Mouse (Mus musculus) layer of hippocampus, adult 9-10 months (tissue): ENCODE results near the gene Cmss1.

ENCODE experiments used
- DNase-seq: peaks from one replicate; pipeline ENCODE4 v3.0.0; 2022; ENCODE audit warnings: low spot score

The Cmss1 gene

DNA sequence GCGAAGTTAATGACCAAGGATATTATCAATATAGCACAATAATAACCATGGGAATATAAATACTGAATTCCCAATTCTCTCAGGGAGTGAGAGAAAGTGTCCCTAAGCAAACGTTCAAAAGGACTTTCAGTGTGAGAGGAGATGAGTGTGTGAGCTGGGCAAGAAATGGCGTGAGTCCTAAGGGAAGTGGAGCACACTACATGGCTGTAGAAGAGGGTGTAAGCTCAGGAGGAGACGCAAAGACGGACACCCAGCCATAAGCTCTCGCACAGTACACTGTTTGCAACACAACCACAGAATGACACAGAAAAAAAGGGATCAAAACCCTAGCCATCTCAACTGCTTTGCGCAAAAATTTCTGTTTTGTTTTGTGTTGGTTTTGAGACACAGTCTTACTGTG is 93.1 kb downstream of the Cmss1 start:
- no peak for DNase-seq

DNA sequence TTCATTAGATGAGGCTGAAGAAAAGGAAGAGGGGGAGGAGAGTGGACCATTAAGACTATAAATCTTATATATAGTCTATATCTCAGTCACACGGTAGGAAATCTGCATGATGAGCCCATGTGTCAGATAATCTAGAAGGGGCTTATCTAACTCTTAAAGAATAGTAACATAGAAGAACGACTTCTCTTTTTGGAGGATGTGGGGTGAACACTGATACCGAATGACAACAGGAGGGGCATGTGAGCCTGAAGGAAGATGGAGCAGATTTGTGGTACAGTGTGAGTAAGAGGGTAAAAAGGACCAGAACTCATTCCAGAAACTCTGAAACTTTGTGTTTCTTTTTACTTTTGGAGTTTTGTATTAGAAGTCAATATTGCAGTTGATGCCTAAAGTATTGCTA is 97.6 kb downstream of the Cmss1 start:
- no peak for DNase-seq

DNA sequence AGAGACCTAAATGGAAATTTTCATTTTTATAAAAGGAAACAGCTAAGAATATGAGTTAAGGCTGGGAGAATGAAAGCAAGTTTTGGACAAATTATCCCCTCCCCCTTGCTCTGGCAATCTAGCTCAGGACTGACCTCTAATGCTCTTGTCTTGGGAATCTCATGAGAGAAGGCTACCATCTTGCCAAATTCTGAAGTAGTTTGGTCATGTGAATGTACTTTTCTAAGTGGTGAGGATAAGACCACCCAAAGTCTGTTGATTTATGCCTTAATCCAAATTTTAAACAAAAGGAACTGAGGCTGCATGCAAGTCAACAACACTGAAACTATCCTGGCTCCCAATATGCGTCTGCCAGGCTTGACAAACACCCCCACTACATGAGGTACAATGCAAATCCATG is 98.3 kb downstream of the Cmss1 start:
- DNase-seq: no peak

- DNase-seq: no peak
These were observed 100.5 kb downstream of the Cmss1 start for GRCm38 (mm10) chr16:57506133-57506532.

DNA sequence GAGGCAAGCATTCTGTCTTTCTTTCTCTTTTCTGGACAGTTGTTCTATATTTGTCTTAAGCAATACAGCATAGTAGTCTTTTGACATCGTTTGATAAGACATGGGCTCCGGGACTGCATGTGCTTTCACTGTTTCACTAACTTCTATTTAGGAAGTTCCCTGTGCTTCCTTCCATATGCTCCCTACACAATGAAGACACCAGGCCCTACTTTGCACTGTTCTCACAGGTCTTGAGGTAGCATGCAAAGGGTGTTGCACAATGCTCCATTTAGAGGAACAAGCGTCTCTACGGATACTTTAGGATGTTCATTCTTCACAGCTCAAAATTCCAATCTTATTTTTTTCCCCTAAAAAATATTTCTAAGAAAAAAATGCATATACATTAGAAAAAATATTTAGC is 101.9 kb downstream of the Cmss1 start:
- no peak for DNase-seq

DNA sequence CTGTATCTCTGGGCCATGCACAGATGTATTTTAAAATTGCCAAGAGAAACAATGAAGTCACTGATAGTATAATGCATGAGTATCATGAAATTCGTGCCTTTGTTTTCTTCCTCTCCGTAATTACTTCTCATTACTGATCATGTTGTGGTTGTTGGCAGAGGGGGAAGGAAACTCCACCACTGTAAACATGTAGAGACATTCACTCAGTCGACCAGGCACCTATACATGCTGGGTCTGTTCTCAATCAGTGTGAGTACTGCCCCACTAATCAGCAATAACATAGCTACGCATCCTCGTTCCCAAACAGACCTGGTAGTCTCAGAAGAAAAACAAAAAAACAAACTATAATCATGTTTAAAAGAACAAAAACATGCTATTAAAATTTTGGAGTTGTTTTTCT is 103.9 kb downstream of the Cmss1 start:
- no peak for DNase-seq

DNA sequence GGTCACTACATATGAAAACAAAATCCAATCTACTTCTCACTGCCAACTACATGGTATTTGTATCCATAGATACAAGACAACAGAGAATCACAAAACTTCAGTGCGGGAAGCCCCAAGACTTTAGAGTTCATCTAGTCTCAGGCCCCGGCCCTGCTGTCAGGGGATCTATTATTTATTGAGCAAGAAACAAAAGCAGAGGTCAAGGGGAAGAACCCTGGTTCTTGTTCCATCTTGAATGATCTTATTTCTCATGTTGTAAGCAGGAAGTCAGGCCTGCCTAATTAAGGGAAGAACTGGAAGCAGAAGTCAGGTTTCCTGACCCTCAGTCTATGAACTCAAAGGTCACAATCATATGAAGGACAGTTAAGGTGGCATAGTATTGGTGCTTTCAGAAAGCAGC is 104.4 kb downstream of the Cmss1 start:
- DNase-seq: no peak

DNA sequence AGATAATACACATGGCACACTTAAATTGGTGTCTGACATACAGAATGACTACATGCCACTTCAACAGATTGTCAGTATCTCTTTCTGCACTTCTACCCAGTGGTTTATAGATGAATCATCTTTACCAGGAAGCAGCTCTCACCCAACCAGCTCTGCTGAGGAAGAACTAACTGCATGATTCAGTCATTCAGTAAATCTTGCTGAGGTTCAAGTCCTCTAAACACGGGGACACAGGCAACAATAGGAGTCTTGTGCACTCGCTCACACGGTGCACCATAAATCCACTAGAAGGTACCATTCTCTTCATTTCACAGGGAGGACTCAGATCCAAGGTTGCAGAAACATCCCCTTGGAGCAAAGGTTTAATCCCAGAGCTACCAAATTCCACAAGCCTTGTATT is 105.8 kb downstream of the Cmss1 start:
- no peak for DNase-seq

DNA sequence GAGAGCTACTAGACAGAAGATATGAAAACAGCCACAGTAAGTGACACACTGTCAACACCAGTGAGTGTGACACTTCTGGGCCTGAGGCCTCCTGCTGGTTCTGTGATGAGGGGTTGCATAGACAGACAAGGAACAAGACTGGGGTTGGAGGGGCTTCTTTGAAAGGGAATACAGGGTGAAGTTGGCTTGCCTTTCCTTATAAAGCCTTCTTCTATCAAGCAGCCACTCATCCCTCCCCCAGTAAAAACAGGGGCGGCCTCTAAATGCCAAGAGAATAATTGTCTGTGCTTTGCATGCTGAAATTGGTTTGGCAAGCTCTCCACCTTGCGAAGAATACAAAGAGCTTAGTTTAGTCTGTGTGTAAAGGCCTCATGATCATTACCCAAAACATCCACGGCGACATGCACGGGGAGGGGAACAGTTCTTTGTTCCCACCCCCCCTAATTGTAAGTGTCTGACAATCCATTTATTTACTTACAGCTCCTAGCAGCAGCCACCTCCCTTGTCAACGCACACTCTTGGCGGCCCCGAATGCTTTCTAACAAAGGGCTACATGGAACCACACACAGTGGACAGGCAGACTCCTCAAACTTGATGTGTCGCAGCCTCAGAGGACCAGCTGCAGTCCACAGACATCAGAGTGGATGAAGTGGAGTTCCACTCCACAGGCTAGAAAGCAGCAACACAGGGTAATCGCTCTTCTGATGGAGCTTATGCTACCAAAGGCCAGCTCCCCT is 110.1 kb downstream of the Cmss1 start:
- no peak for DNase-seq

GRCm38 (mm10) chr16:57495476-57496203 is 111.0 kb downstream of the Cmss1 start:
- no peak for DNase-seq

GRCm38 (mm10) chr16:57491853-57492252 is 114.8 kb downstream of the Cmss1 start:
- no peak for DNase-seq

GRCm38 (mm10) chr16:57490691-57491090 is 116.0 kb downstream of the Cmss1 start:
- DNase-seq: no peak

- no peak for DNase-seq
These were observed 118.0 kb downstream of the Cmss1 start for GRCm38 (mm10) chr16:57488661-57489060.

DNA sequence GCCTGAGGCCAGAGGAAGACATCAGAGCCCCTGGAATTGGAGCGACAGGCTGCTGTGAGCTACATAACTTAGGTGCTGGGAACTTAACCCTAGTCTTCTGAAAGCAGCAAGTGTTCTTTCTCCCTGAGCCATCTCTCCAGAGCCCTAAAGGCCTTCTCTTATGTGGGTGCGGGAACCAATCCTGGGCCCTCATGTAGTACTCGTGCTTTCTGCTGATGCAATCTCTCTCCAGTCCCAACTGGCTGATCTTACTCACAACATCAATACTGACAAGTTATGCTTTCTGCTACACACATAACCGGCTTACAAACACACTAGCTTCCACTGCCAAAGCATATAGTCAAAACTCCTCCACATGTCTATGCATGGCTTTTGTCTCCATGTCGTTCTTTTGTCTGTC is 120.4 kb downstream of the Cmss1 start:
- DNase-seq: no peak

- no peak for DNase-seq
These were observed 121.4 kb downstream of the Cmss1 start for GRCm38 (mm10) chr16:57485265-57485664.

- DNase-seq: no peak
These were observed 122.4 kb downstream of the Cmss1 start for GRCm38 (mm10) chr16:57484043-57484795.

GRCm38 (mm10) chr16:57483503-57483902 is 123.2 kb downstream of the Cmss1 start:
- DNase-seq: no peak

DNA sequence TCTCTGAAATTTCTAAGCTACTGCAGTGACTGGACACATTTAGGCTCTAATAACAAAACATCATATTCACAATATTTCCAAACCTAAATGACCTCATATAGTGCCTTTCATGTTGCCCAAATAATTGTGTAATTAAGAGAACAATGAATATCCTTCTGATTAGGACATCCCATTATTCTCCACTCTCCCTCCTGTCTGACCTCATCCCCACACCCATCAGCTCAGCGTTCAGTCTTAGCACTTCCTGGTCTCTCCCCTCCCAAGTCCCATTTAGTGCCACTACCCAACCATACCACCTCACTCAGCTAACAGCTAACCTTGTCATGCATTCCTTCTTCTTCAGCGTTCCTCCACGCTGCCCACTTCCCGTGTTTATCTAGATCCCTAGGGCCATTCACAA is 123.8 kb downstream of the Cmss1 start:
- no peak for DNase-seq

GRCm38 (mm10) chr16:57482264-57482663 is 124.4 kb downstream of the Cmss1 start:
- DNase-seq: no peak

DNA sequence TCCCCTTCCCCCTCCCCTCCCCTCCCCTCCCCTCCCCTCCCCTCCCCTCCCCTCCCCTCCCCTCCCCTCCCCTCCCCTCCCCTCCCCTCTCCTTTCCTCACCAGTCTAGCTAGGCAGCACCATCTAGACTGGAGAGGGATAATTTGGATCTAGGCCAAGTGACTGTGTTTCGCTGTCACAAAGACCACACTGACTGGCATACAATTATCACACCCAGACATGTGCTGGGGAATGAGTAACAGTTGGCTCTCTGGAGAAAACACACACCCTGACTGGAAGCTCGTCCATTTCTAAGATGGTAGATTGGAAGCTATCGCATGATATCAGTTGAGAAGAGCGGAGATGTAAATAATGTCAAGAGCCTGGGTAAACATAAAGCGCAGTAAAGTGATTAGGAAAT is 126.9 kb downstream of the Cmss1 start:
- DNase-seq: no peak

- DNase-seq: no peak
These were observed 128.2 kb downstream of the Cmss1 start for GRCm38 (mm10) chr16:57478451-57478850.

GRCm38 (mm10) chr16:57473415-57474085 is 133.1 kb downstream of the Cmss1 start:
- no peak for DNase-seq
